Mouse (Mus musculus) CH12.LX (cell line): ENCODE data around the gene Mfsd6l. TPM values are rescaled to one million over a fixed set of nuclear protein-coding genes. Genes with fewer than 3 reads are reported as not detected.

Experiments used
- DNase-seq: peaks from one replicate; pipeline ENCODE4 v3.0.0-alpha.2; 2013; ENCODE audit errors: extremely low read depth
- H3K27ac ChIP-seq: 2 replicates; pipeline ENCODE4 v1.5.1; 2012; ENCODE audit warnings: low read depth, mild to moderate bottlenecking, control low read depth, moderate library complexity; ENCODE audit not compliant: insufficient read depth
- H3K27me3 ChIP-seq: replicated peaks from 2 replicates; pipeline ENCODE3; 2012; ENCODE audit warnings: inconsistent platforms
- H3K36me3 ChIP-seq, 2 experiments: replicated peaks in 1 of 2; 2 replicates each; pipeline versions ENCODE3 to v1.6.1; 2012; ENCODE audit warnings: inconsistent platforms in 1 of 2, low read length in 1 of 2, mild to moderate bottlenecking in 1 of 2, mixed read lengths in 1 of 2, moderate library complexity in 1 of 2; ENCODE audit not compliant: control insufficient read depth in 1 of 2, insufficient read depth in 1 of 2
- H3K4me1 ChIP-seq, 2 experiments: 2 replicates each; pipeline ENCODE4 v1.6.1; 2012; ENCODE audit warnings: inconsistent platforms in 1 of 2, moderate library complexity in 1 of 2; ENCODE audit not compliant: insufficient read depth in 2 of 2, control insufficient read depth in 1 of 2
- H3K4me2 ChIP-seq: 2 replicates; pipeline ENCODE4 v1.6.1; 2012; ENCODE audit warnings: low read depth, mild to moderate bottlenecking, control low read depth; ENCODE audit not compliant: poor library complexity, insufficient read depth, severe bottlenecking
- H3K4me3 ChIP-seq, 3 experiments: fragments of 150-350 bp in 1 of 3; sonication (generic) in 1 of 3; replicated peaks in 1 of 3; 2 replicates each; pipeline versions ENCODE3 to v1.5.1; 2011 to 2012; ENCODE audit warnings: low read depth in 2 of 3, low read length in 2 of 3, mild to moderate bottlenecking in 2 of 3, moderate library complexity in 2 of 3, control low read depth in 1 of 3, improper control_type of control experiment in 1 of 3, inconsistent platforms in 1 of 3, mixed read lengths in 1 of 3; ENCODE audit not compliant: poor library complexity in 1 of 3
- H3K79me2 ChIP-seq: replicated peaks from 2 replicates; pipeline ENCODE4 v1.6.1; 2012; ENCODE audit warnings: mild to moderate bottlenecking, moderate library complexity; ENCODE audit not compliant: control insufficient read depth, poor library complexity, insufficient read depth, severe bottlenecking; ENCODE audit errors: extremely low read depth
- H3K9ac ChIP-seq: 2 replicates; pipeline ENCODE4 v1.6.1; 2012; ENCODE audit warnings: low read depth, mild to moderate bottlenecking, control low read depth, moderate library complexity; ENCODE audit not compliant: insufficient read depth
- H3K9me3 ChIP-seq: replicated peaks from 2 replicates; pipeline ENCODE3; 2012; ENCODE audit warnings: low read length, inconsistent platforms, mixed read lengths
- CHD1 ChIP-seq: IDR thresholded peaks from 2 replicates; pipeline ENCODE4 v1.6.1; 2012; ENCODE audit warnings: low read depth, low read length, improper control_type of control experiment, inconsistent platforms
- CHD2 ChIP-seq: IDR thresholded peaks from 2 replicates; pipeline ENCODE4 v1.6.1; 2011; ENCODE audit warnings: low read length, improper control_type of control experiment
- ELF1 ChIP-seq: IDR thresholded peaks from 2 replicates; pipeline ENCODE4 v1.6.1; 2014; ENCODE audit warnings: low read depth, mild to moderate bottlenecking, inconsistent platforms, low read length, improper control_type of control experiment
- HCFC1 ChIP-seq: IDR thresholded peaks from 2 replicates; pipeline ENCODE4 v1.6.1; 2012; ENCODE audit warnings: low read depth, mild to moderate bottlenecking, inconsistent platforms, low read length, improper control_type of control experiment
- JUND ChIP-seq: conservative IDR thresholded peaks from 2 replicates; pipeline ENCODE4 v1.6.1; 2011; ENCODE audit warnings: low read depth, low read length, improper control_type of control experiment
- MAX ChIP-seq: IDR thresholded peaks from 2 replicates; pipeline ENCODE4 v1.6.1; 2011; ENCODE audit warnings: low read length, improper control_type of control experiment
- NELFE ChIP-seq: IDR thresholded peaks from 2 replicates; pipeline ENCODE4 v1.6.1; 2011; ENCODE audit warnings: low read depth, low read length, improper control_type of control experiment
- NRF1 ChIP-seq: IDR thresholded peaks from 2 replicates; pipeline ENCODE4 v1.6.1; 2014; ENCODE audit warnings: low read depth, mild to moderate bottlenecking, inconsistent platforms, low read length, improper control_type of control experiment, moderate library complexity
- POLR2A ChIP-seq: IDR thresholded peaks from 2 replicates; pipeline ENCODE4 v1.6.1; 2011; ENCODE audit warnings: low read depth, mild to moderate bottlenecking, improper control_type of control experiment, low read length
- POLR2AphosphoS2 ChIP-seq: IDR thresholded peaks from 2 replicates; pipeline ENCODE4 v1.6.1; 2011; ENCODE audit warnings: low read depth, low read length, improper control_type of control experiment
- SMC3 ChIP-seq: IDR thresholded peaks from 2 replicates; pipeline ENCODE4 v1.6.1; 2011; ENCODE audit warnings: low read depth, low read length, improper control_type of control experiment
- TBP ChIP-seq: conservative IDR thresholded peaks from 2 replicates; pipeline ENCODE4 v1.6.1; 2011; ENCODE audit warnings: low read depth, low read length, improper control_type of control experiment
- ZKSCAN1 ChIP-seq: IDR thresholded peaks from 2 replicates; pipeline ENCODE4 v1.6.1; 2012; ENCODE audit warnings: low read depth, inconsistent platforms, low read length, improper control_type of control experiment, borderline replicate concordance
- ZMIZ1 ChIP-seq: IDR thresholded peaks from 2 replicates; pipeline ENCODE4 v1.6.1; 2012; ENCODE audit warnings: low read depth, mild to moderate bottlenecking, inconsistent platforms, low read length, improper control_type of control experiment
- dilution Hi-C: fragments of 300-500 bp; cut with MboI; formaldehyde crosslinking; loops from 2 replicates; pipeline ENCODE4 v1.14.3; 2020; ENCODE audit warnings: low sequenced_read_pairs; ENCODE audit not compliant: extremely low pct_unique_long_range_greater_than_20kb, extremely low pct_ligation_motif_present
- in situ Hi-C: fragments of 300-500 bp; cut with MboI; formaldehyde crosslinking; loops from 3 replicates; pipeline ENCODE4 v1.14.3; 2019; ENCODE audit warnings: low sequenced_read_pairs, low pct_ligation_motif_present, low pct_unique_long_range_greater_than_20kb, mixed read lengths
- polyA plus RNA-seq: library from polyadenylated mRNA; unstranded; fragments of >175 nt; gene quantifications from 2 replicates; pipeline ENCODE4 v1.2.1, GENCODE M21; 2012; ENCODE audit warnings: low read depth; ENCODE audit not compliant: insufficient read length
- total RNA-seq, 2 experiments: library from RNA; depleted of rRNA; stranded (reverse); fragments of 300-350 nt in 1 of 2; fragments of >200 nt in 1 of 2; gene quantifications; 2 replicates each; pipeline ENCODE4 v1.2.3; 2012 to 2014

Mfsd6l gene
- total and polyA plus RNA-seq, 3 experiments = 4.0 to 6.4 (median 4.2) TPM

GRCm38 (mm10) chr11:68561957-68562950, 6.3 kb downstream of the Mfsd6l start:
- Histone ChIP-seq H3K27ac (no peak overlapping the region), H3K36me3 (peaks cover 4 to 20% of the 10 kb centered on the region in 2 experiments), H3K9me3 (no peaks in the 10 kb centered on the region), H3K27me3 (no peaks in the 10 kb centered on the region), H3K79me2 (no peaks in the 10 kb centered on the region), H3K9ac (no peak overlapping the region), H3K4me3 (no peak overlapping the region), H3K4me1 (peaks cover 0 to 4% of the 10 kb centered on the region in 2 experiments; a peak in 2 of 4 replicates), H3K4me2 (no peak overlapping the region)
- dilution Hi-C loops = no loop called here
- in situ Hi-C loops = no loop called here
- TF ChIP-seq ZKSCAN1 = no peak
- no peak for TF ChIP-seq ELF1
- TF ChIP-seq HCFC1 = no peak
- no peak; the same call in 1 of the 2 replicates for TF ChIP-seq POLR2A
- TF ChIP-seq POLR2AphosphoS2 = no peak
- TF ChIP-seq SMC3 = no peak
- TF ChIP-seq CHD1 = no peak
- no peak for TF ChIP-seq JUND
- no peak for TF ChIP-seq NELFE
- TF ChIP-seq TBP = no peak
- TF ChIP-seq MAX = no peak
- TF ChIP-seq ZMIZ1 = no peak
- DNase-seq = no peak

GRCm38 (mm10) chr11:68564356-68565031, 8.5 kb downstream of the Mfsd6l start:
- no peak for TF ChIP-seq NELFE
- TF ChIP-seq NRF1 = no peak
- no peak for TF ChIP-seq CHD2
- TF ChIP-seq TBP = no peak
- H3K4me1 ChIP-seq = peaks cover 0 to 4% of the 10 kb centered on the region in 2 experiments; a peak in 2 of 4 replicates
- H3K9me3 ChIP-seq = no peaks in the 10 kb centered on the region
- H3K27me3 ChIP-seq = no peaks in the 10 kb centered on the region
- dilution Hi-C loops = no loop called here
- H3K27ac ChIP-seq = no peak overlapping the region
- no peak overlapping the region for H3K4me3 ChIP-seq
- H3K4me2 ChIP-seq = no peak overlapping the region
- in situ Hi-C loops = no loop called here
- H3K79me2 ChIP-seq = no peaks in the 10 kb centered on the region
- H3K9ac ChIP-seq = no peak overlapping the region
- H3K36me3 ChIP-seq = peaks cover 0 to 2% of the 10 kb centered on the region in 2 experiments
- no peak for DNase-seq
